Mouse (Mus musculus) liver, postnatal 0 days (tissue): ENCODE measurements around the gene Nyap1. TPM values are rescaled to one million over a fixed set of nuclear protein-coding genes. Genes with fewer than 3 reads are reported as not detected.
"Not testable (repeated sequence)": the region's sequence is repeated elsewhere in the genome, so short reads cannot be mapped to it uniquely, and the experiment has no call there.

Source experiments
- ATAC-seq: fragments of 200-750 bp; cut with Nextera tagmentation; 2 replicates; pipeline ENCODE4 v1.8.0; 2017; ENCODE audit warnings: mild to moderate bottlenecking, moderate library complexity
- DNase-seq: peaks from one replicate; pipeline ENCODE4 v3.0.0-alpha.2; 2016
- H3K27ac ChIP-seq: fragments of 300-500 bp; sonication (generic); 2 replicates; pipeline ENCODE4 v1.5.1; 2014; ENCODE audit warnings: antibody characterized with exemption, moderate library complexity, mild to moderate bottlenecking, low read depth
- H3K27me3 ChIP-seq: fragments of 300-500 bp; sonication (generic); 2 replicates; pipeline ENCODE4 v1.6.1; 2014; ENCODE audit warnings: low read length, control low read depth, mixed read lengths; ENCODE audit not compliant: insufficient read depth
- H3K36me3 ChIP-seq: fragments of 300-500 bp; sonication (generic); replicated peaks from 2 replicates; pipeline ENCODE4 v1.6.1; 2014; ENCODE audit warnings: mild to moderate bottlenecking, control low read depth, low read length, moderate library complexity, mixed read lengths; ENCODE audit not compliant: insufficient read depth
- H3K4me1 ChIP-seq: fragments of 300-500 bp; sonication (generic); 2 replicates; pipeline ENCODE4 v1.6.1; 2014; ENCODE audit warnings: antibody characterized with exemption, mild to moderate bottlenecking, control low read depth; ENCODE audit not compliant: insufficient read depth
- H3K4me2 ChIP-seq: fragments of 300-500 bp; sonication (generic); 2 replicates; pipeline ENCODE4 v1.6.1; 2014; ENCODE audit warnings: low read depth, mild to moderate bottlenecking, low read length, moderate library complexity, mixed read lengths
- H3K4me3 ChIP-seq: fragments of 300-500 bp; sonication (generic); 2 replicates; pipeline ENCODE4 v1.5.1; 2014; ENCODE audit warnings: low read depth, low read length
- H3K9ac ChIP-seq: fragments of 300-500 bp; sonication (generic); replicated peaks from 2 replicates; pipeline ENCODE4 v1.6.1; 2014; ENCODE audit warnings: mild to moderate bottlenecking, moderate library complexity
- H3K9me3 ChIP-seq: fragments of 300-500 bp; sonication (generic); 2 replicates; pipeline ENCODE4 v1.6.1; 2016; ENCODE audit warnings: mild to moderate bottlenecking, control low read depth, low read length, mixed read lengths
- CTCF ChIP-seq: sonication (generic); IDR thresholded peaks from 2 replicates; pipeline ENCODE4 v1.5.1; 2016; ENCODE audit warnings: antibody characterized with exemption, low read depth
- EP300 ChIP-seq: IDR thresholded peaks from 2 replicates; pipeline ENCODE4 v1.6.1; 2016; ENCODE audit warnings: antibody characterized with exemption, low read depth, mild to moderate bottlenecking
- WGBS: fragments of 180-500 bp; shearing (Covaris S2); extraction: QIAGEN DNeasy Blood & Tissue Kit; methylation state at CpG from one replicate; pipeline ENCODE4 v1.1.7; 2014; ENCODE audit not compliant: insufficient replicate concordance; 5-methylcytosine and 5-hydroxymethylcytosine counted together
- polyA plus RNA-seq: library from polyadenylated mRNA; unstranded; fragments of >200 nt; fragmentation: Nextera tagmentation; extraction: Ambion mirVana; gene quantifications from 2 replicates; pipeline ENCODE4 v1.2.1, GENCODE M21; 2015

Gene Nyap1
- polyA plus RNA-seq, 1 experiment from 2014 or later, result 0.18 TPM

- H3K9ac ChIP-seq, result no peak overlapping the region
- H3K27ac ChIP-seq, result no peak overlapping the region
- no peak overlapping the region for H3K4me3 ChIP-seq
- WGBS, result 91% methylated on average over 13 of the region's 13 CpGs
- ATAC-seq, result no peak
- H3K4me1 ChIP-seq, result peaks cover 22% of the 10 kb centered on the region
- H3K27me3 ChIP-seq, result no peaks in the 10 kb centered on the region
- DNase-seq, result peak; percentile 11
- H3K36me3 ChIP-seq, result peaks cover 48% of the 10 kb centered on the region
- H3K9me3 ChIP-seq, result no peaks in the 10 kb centered on the region
- no peak overlapping the region for H3K4me2 ChIP-seq
- no peak for TF ChIP-seq EP300
- TF ChIP-seq CTCF, result no peak
Measured at GRCm38 (mm10) chr5:137751221-137751887, 9.9 kb upstream of the Nyap1 start.

GRCm38 (mm10) chr5:137750212-137750611 lies 8.8 kb upstream of the Nyap1 start:
- H3K9me3 ChIP-seq, H3K27me3 ChIP-seq, ATAC-seq, H3K4me2 ChIP-seq, DNase-seq, H3K27ac ChIP-seq, H3K4me3 ChIP-seq, H3K9ac ChIP-seq: not testable (repeated sequence)
- H3K4me1 ChIP-seq, result peaks cover 26% of the 10 kb centered on the region
- H3K36me3 ChIP-seq, result peaks cover 38% of the 10 kb centered on the region
- WGBS, result 85% methylated on average over 6 of the region's 8 CpGs

GRCm38 (mm10) chr5:137749196-137749836 lies 7.9 kb upstream of the Nyap1 start:
- H3K9me3 ChIP-seq, result no peaks in the 10 kb centered on the region

GRCm38 (mm10) chr5:137748130-137748770 lies 6.8 kb upstream of the Nyap1 start:
- no peaks in the 10 kb centered on the region for H3K27me3 ChIP-seq
- H3K9ac ChIP-seq, result peak overlapping the region; percentile 52
- peak overlapping the region; percentile 75 for H3K4me3 ChIP-seq
- peak overlapping the region; percentile 83 for H3K4me2 ChIP-seq
- no peak for TF ChIP-seq EP300
- no peak for TF ChIP-seq CTCF
- peaks cover 27% of the 10 kb centered on the region for H3K36me3 ChIP-seq
- ATAC-seq (no peak), DNase-seq (peak; percentile 57)
- peak overlapping the region; percentile 99 for H3K27ac ChIP-seq
- 28% methylated on average over 5 of the region's 5 CpGs for WGBS
- no peaks in the 10 kb centered on the region for H3K9me3 ChIP-seq
- peaks cover 30% of the 10 kb centered on the region for H3K4me1 ChIP-seq

More at GRCm38 (mm10) chr5:137749196-137749836, 7.9 kb upstream of the Nyap1 start:
- Histone ChIP-seq H3K36me3 (peaks cover 37% of the 10 kb centered on the region), H3K9ac (no peak overlapping the region), H3K27me3 (no peaks in the 10 kb centered on the region), H3K4me3 (peak overlapping the region; percentile 75), H3K27ac (peak overlapping the region; percentile 99), H3K4me1 (peaks cover 30% of the 10 kb centered on the region), H3K4me2 (peak overlapping the region; percentile 83)
- DNase-seq, result peak; percentile 55
- 27% methylated on average over 6 of the region's 6 CpGs for WGBS
- ATAC-seq, result no peak
- TF ChIP-seq EP300, result no peak
- TF ChIP-seq CTCF, result no peak

GRCm38 (mm10) chr5:137747326-137747961 lies 6.0 kb upstream of the Nyap1 start:
- Histone ChIP-seq H3K9ac (peak overlapping the region; percentile 91), H3K27ac (peak overlapping the region; percentile 99), H3K27me3 (no peaks in the 10 kb centered on the region), H3K4me2 (peak overlapping the region; percentile 83), H3K9me3 (no peaks in the 10 kb centered on the region), H3K36me3 (peaks cover 20% of the 10 kb centered on the region), H3K4me3 (peak overlapping the region; percentile 75), H3K4me1 (peaks cover 30% of the 10 kb centered on the region)
- no peak for TF ChIP-seq EP300
- TF ChIP-seq CTCF, result peak; percentile 48
- ATAC-seq, result peak; percentile 5; the same call in 1 of the 2 replicates
- DNase-seq, result peak; percentile 65
- 3% methylated on average over 26 of the region's 26 CpGs for WGBS

- Histone ChIP-seq H3K27me3 (no peaks in the 10 kb centered on the region), H3K4me2 (peak overlapping the region; percentile 83), H3K9me3 (no peaks in the 10 kb centered on the region), H3K36me3 (peaks cover 15% of the 10 kb centered on the region), H3K4me3 (peak overlapping the region; percentile 75), H3K4me1 (peaks cover 33% of the 10 kb centered on the region), H3K9ac (peak overlapping the region; percentile 91), H3K27ac (peak overlapping the region; percentile 99)
- DNase-seq, result peak; percentile 63
- 2% methylated on average over 16 of the region's 16 CpGs for WGBS
- ATAC-seq, result peak; percentile 6; the same call in 1 of the 2 replicates
- TF ChIP-seq EP300 (no peak), CTCF (no peak)
Measured at GRCm38 (mm10) chr5:137746851-137747325, 5.5 kb upstream of the Nyap1 start.
